Mouse (Mus musculus) left cerebral cortex, adult 8-10 months (tissue): ENCODE measurements at regions not wholly inside any gene's neighbourhood (a gene's known extent, or its start where the extent isn't known, plus 50 kb on each side); places are given as distances from the start of the nearest gene placed in this dataset.

ENCODE experiments used
- DNase-seq, 2 experiments: peaks; one replicate each; pipeline ENCODE4 v3.0.0; 2022; ENCODE audit warnings: low spot score in 2 of 2

DNA sequence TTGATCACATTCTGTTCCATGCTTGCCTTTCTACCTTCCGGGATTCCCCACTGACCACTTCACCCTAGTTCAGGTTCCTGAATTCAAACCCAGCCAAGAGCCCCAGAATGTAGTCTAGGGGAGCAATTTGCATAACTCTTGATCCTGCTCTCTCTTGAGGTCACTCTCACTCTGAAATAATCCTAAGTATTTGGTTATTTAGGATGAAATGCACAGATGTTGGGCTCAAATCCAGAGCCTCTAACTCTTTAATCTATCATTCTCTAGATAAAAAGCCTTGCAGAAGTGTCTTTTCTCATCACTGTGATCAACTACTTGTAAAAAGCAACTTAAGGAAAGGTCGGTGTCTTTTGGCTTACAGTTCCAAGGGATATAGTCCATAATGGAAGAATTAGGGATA, 57.4 kb upstream of the Ccn6 start:
- DNase-seq = no peak

DNA sequence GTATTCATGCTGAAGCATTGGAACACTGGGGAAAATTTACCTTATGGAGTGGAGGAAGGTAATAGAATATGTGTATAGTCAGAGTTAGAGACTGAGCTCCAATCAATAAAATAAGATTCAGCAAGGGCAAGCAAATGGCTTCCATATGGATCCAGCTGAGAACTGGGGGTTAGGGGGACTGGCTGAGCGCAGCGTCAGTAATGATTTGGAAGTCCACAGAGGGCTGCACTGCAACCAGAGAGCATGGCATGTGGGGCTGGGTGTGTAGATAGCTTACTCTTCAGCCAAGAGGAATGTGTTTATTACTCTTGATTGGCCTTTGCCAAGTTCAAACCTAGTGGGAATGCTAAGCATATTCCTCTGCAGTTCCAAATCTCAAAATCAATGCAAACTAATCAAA, 55.8 kb upstream of the Ccn6 start:
- DNase-seq = no peak

DNA sequence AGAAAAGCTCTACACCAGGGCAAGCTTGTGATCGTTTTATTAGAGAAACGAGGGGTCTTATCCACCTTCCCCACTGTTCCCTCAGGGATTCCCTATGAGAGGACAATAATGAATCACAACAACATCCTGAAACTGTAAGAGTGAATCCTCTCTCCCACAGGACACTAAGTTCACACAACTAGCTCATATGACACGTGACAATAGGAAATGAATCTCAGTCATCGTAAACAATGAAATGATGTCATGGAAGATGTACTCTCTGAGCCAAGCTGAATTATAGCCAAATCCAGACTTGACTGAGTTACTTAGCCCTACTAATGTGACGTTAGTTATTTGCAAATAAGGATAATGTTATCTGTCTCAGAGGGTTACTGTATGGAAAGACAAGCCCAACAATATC, 54.6 kb upstream of the Ccn6 start:
- no peak for DNase-seq

DNA sequence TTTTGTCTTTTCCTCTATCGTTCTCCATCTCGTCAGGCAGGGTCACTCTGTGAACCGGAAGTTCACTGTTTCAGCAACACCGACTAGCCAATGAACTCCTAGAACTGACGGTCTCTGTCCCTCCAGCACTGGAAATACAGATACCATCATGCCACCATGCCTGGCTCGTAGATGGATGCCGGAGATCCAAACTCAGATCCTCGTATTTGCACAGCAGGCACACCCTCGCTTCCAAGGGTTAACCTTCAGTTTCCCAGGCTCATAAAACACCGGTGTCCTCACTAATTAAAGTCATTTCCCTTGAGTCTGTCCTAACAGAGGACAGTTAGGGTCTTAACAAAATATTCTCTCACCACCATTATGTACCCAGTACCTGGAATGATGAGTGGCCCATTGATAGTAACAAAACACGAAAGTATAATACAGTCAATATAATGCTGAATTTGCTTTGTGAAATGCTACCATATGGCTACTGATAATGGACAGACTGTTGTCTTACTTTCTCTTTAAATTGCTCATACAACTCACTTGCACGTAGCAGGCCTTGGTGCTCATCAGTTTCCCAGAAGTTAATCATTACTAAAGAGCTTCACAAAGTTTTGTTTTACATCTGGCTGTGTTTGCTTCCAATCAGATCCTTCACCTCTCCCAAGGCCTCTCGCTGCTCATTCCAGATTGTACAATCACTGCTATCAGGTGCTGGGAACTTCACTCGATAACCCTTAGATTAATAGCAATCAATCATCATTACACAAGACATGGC, 52.7 kb upstream of the Ccn6 start:
- DNase-seq = no peak

DNA sequence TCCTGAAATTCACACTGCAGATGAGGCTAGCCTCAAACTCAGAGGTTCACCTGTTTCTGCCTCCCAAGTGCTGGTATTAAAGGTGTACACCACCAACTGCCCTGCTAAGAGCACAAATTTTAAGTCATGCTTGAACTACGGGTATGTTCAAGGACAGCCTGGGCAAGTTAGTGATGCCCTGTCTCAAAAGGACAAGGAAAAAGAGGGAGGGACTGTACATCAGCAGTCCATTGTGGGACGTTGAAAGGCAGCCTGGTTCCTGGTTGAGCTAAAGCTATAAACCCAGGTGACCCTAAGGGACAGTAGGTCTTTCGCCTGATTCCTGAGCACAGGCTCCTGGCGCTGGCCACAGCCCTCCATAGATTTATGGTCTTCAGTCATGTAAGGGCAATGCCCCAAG, 51.0 kb upstream of the Ccn6 start:
- no peak for DNase-seq
